Mouse (Mus musculus): ENCODE results near the gene Fanci.
A peak's percentile ranks its signal among the peaks of the same experiment; 100 is the strongest.

GRCm38 (mm10) chr7:79371321-79371879 is 20.3 kb upstream of the Fanci start:
- peak; percentile 89 to 98 for TF ChIP-seq CTCF (conservative IDR thresholded peaks at IDR 0.05 in 1 of 2, IDR thresholded peaks at IDR 0.05 in 1 of 2; ENCODE audit: low read depth in 2 of 2, low read length in 2 of 2)
- TF ChIP-seq RAD21 (IDR thresholded peaks at IDR 0.05; ENCODE audit: low read depth, low read length): peak; percentile 97
- TF ChIP-seq SIN3A (IDR thresholded peaks at IDR 0.05; ENCODE audit: low read length): no peak
- peak; percentile 41; the same call in 1 of the 2 replicates for TF ChIP-seq MAX (IDR thresholded peaks at IDR 0.05; ENCODE audit: low read length)
- TF ChIP-seq NRF1 (IDR thresholded peaks at IDR 0.05; ENCODE audit: low read depth, low read length): 0 out of 2 replicates have a peak, but pooled peaks have one; percentile 34
- peak; percentile 63 for TF ChIP-seq ZC3H11A (IDR thresholded peaks at IDR 0.05; ENCODE audit: low read depth, low read length)
- TF ChIP-seq POLR2A (IDR thresholded peaks at IDR 0.05; ENCODE audit: low read depth, low read length): no peak
- TF ChIP-seq CHD2 (IDR thresholded peaks at IDR 0.05; ENCODE audit: low read length): no peak
- no peak for TF ChIP-seq ZKSCAN1 (IDR thresholded peaks at IDR 0.05; ENCODE audit: borderline replicate concordance, low read depth, low read length)
- no peak for TF ChIP-seq TCF12 (IDR thresholded peaks at IDR 0.05; ENCODE audit: low read depth, low read length)
- TF ChIP-seq USF1 (IDR thresholded peaks at IDR 0.05; ENCODE audit: low read depth, low read length): no peak
- TF ChIP-seq RCOR1 (conservative IDR thresholded peaks at IDR 0.05; ENCODE audit: low read depth, low read length): no peak
- no peak for TF ChIP-seq EP300 (IDR thresholded peaks at IDR 0.05; ENCODE audit: low read length)
